Mouse (Mus musculus): ENCODE data around the gene Gnat3.

Gene Gnat3

GRCm38 (mm10) chr5:18004824-18005611 is 42.7 kb downstream of the Gnat3 start:
- DNase-seq (ENCODE audit: low read depth in 1 of 2, low spot score in 2 of 2) = no peak

GRCm38 (mm10) chr5:18006157-18006556 is 43.8 kb downstream of the Gnat3 start:
- DNase-seq (ENCODE audit: low read depth in 1 of 2, low spot score in 2 of 2) = no peak

GRCm38 (mm10) chr5:18007067-18007466 is 44.7 kb downstream of the Gnat3 start:
- peak; percentile 1 to 12 for DNase-seq (ENCODE audit: low read depth in 1 of 2, low spot score in 2 of 2)

- no peak for DNase-seq (ENCODE audit: low read depth in 1 of 2, low spot score in 2 of 2)
Measured at GRCm38 (mm10) chr5:18010301-18010700, 48.0 kb downstream of the Gnat3 start.

GRCm38 (mm10) chr5:18013196-18013595 is 50.8 kb downstream of the Gnat3 start:
- no peak for DNase-seq (ENCODE audit: low read depth in 1 of 2, low spot score in 2 of 2)

- DNase-seq (ENCODE audit: low read depth in 1 of 2, low spot score in 2 of 2) = peak; percentile 35 to 42
Measured at GRCm38 (mm10) chr5:18014209-18014829, 52.0 kb downstream of the Gnat3 start.

GRCm38 (mm10) chr5:18023347-18023746 is 61.0 kb downstream of the Gnat3 start:
- DNase-seq (ENCODE audit: low read depth in 1 of 2, low spot score in 2 of 2) = no peak

- no peak for DNase-seq (ENCODE audit: low read depth in 1 of 2, low spot score in 2 of 2)
Measured at GRCm38 (mm10) chr5:18027531-18027930, 65.2 kb downstream of the Gnat3 start.

GRCm38 (mm10) chr5:18035848-18036638 is 73.7 kb downstream of the Gnat3 start:
- DNase-seq (ENCODE audit: low read depth in 1 of 2, low spot score in 2 of 2) = no peak

GRCm38 (mm10) chr5:18043022-18043421 is 80.7 kb downstream of the Gnat3 start:
- peak in 1 of 2 experiments; percentile 19 for DNase-seq (ENCODE audit: low read depth in 1 of 2, low spot score in 2 of 2)

GRCm38 (mm10) chr5:18048841-18049240 is 86.5 kb downstream of the Gnat3 start:
- DNase-seq (ENCODE audit: low read depth in 1 of 2, low spot score in 2 of 2) = no peak

GRCm38 (mm10) chr5:18055323-18055722 is 93.0 kb downstream of the Gnat3 start:
- no peak for DNase-seq (ENCODE audit: low read depth in 1 of 2, low spot score in 2 of 2)
